Comparison of ENCODE assay signal across 33 mouse cellular contexts in genomic region chr3:129820847-129821246, GRCm38 (mm10). TPM values are rescaled to one million over a fixed set of nuclear protein-coding genes. Genes with fewer than 3 reads are reported as not detected.
DNase-seq lines count a peak whose midpoint lies in the region; ATAC-seq and TF ChIP-seq lines count a peak whose summit lies in the region.
"Had no signal": no experiment of that assay in that cellular context is flagged by ENCODE, and none has a peak within 500 bp of the region (broad histone marks: within the 10 kb centered on the region; RNA-seq: fewer than 3 reads in every experiment).

No protein-coding gene starts in this region.

- 0 out of 2 replicates have a peak, but pooled peaks have one; percentile 6 for TF ChIP-seq EP300 in lung, postnatal 0 days (IDR thresholded peaks at IDR 0.05)

- TF ChIP-seq CTCF in lung, postnatal 0 days (IDR thresholded peaks at IDR 0.05), result no peak
- no peak for TF ChIP-seq CTCF in intestine, postnatal 0 days (IDR thresholded peaks at IDR 0.05; ENCODE audit: low read depth)
- TF ChIP-seq CTCF in left cerebral cortex, adult 2 months (IDR thresholded peaks at IDR 0.05), result no peak

- peaks cover 4% of the 10 kb centered on the region; the same call in 1 of the 2 replicates for H3K36me3 ChIP-seq in lung, postnatal 0 days (ENCODE audit: insufficient read depth, low read length)
- peaks cover 15% of the 10 kb centered on the region for H3K36me3 ChIP-seq in intestine, postnatal 0 days (ENCODE audit: control insufficient read depth, insufficient read depth)

- no peak overlapping the region for H3K4me3 ChIP-seq in lung, postnatal 0 days (ENCODE audit: low read depth, low read length)
- no peak overlapping the region for H3K4me3 ChIP-seq in brown adipose tissue, adult 24 weeks (ENCODE audit: insufficient read depth, low read depth, low read length)
- H3K4me3 ChIP-seq in intestine, postnatal 0 days (ENCODE audit: low read depth, low read length), result no peak overlapping the region
- H3K4me3 ChIP-seq in left cerebral cortex, adult 2 months, result no peak overlapping the region
- H3K4me3 ChIP-seq: forebrain, embryonic 13.5 days; heart, embryonic 12.5 days; hindbrain, embryonic 12.5 days; limb, embryonic 15.5 days; lung, embryonic 15.5 days; midbrain, embryonic 13.5 days had no signal

- no peak overlapping the region for H3K4me2 ChIP-seq in lung, postnatal 0 days (replicated peaks; ENCODE audit: low read depth, low read length)
- H3K4me2 ChIP-seq in intestine, postnatal 0 days (replicated peaks; ENCODE audit: low read depth), result no peak overlapping the region
- H3K4me2 ChIP-seq: forebrain, embryonic 13.5 days; heart, embryonic 12.5 days; hindbrain, embryonic 12.5 days; limb, embryonic 15.5 days; lung, embryonic 15.5 days; midbrain, embryonic 13.5 days had no signal

- no peak overlapping the region for H3K9ac ChIP-seq in lung, postnatal 0 days (replicated peaks; ENCODE audit: low read depth)
- no peak overlapping the region for H3K9ac ChIP-seq in intestine, postnatal 0 days (ENCODE audit: low read depth, low read length)
- H3K9ac ChIP-seq: forebrain, embryonic 13.5 days; heart, embryonic 12.5 days; hindbrain, embryonic 12.5 days; limb, embryonic 15.5 days; liver, embryonic 14.5 days; lung, embryonic 15.5 days; midbrain, embryonic 13.5 days had no signal

- no peak overlapping the region for H3K27ac ChIP-seq in lung, postnatal 0 days (ENCODE audit: low read length)
- H3K27ac ChIP-seq in brown adipose tissue, adult 24 weeks (replicated peaks; ENCODE audit: low read depth, low read length), result peak overlapping the region; percentile 49; the same call in 1 of the 2 replicates
- H3K27ac ChIP-seq in intestine, postnatal 0 days (ENCODE audit: low read depth, low read length), result no peak overlapping the region
- no peak overlapping the region for H3K27ac ChIP-seq in left cerebral cortex, adult 2 months
- H3K27ac ChIP-seq: forebrain, embryonic 13.5 days; hindbrain, embryonic 12.5 days; limb, embryonic 15.5 days; liver, embryonic 14.5 days; lung, embryonic 15.5 days; midbrain, embryonic 13.5 days had no signal

- H3K27me3 ChIP-seq in lung, postnatal 0 days (replicated peaks; ENCODE audit: insufficient read depth, low read length), result no peaks in the 10 kb centered on the region
- H3K27me3 ChIP-seq in intestine, postnatal 0 days (replicated peaks; ENCODE audit: control insufficient read depth, insufficient read depth, low read length), result no peaks in the 10 kb centered on the region
- H3K27me3 ChIP-seq: CH12.LX; forebrain, embryonic 13.5 days; heart, embryonic 12.5 days; hindbrain, embryonic 12.5 days; limb, embryonic 15.5 days; lung, embryonic 15.5 days; midbrain, embryonic 13.5 days had no signal

- DNase-seq in heart, adult 11 months, result peak; percentile 54
- no peak for DNase-seq in heart, adult 9 months (ENCODE audit: low spot score in 2 of 2)
- no peak for DNase-seq in lung, postnatal 0 days (ENCODE audit: low spot score)
- no peak for DNase-seq in lung, postnatal 4 days
- peak; percentile 35 for DNase-seq in retina, embryonic 14.5 days (ENCODE audit: low spot score)
- no peak for DNase-seq in left cerebral cortex, adult 2 months (ENCODE audit: extremely low spot score in 1 of 2, low spot score in 2 of 2)
- DNase-seq: adrenal gland, adult 8-10 months; B cell, adult 2 months; cerebellum, adult 9-10 months; gastrocnemius, postnatal 10 days; kidney, adult 11 months; right cerebral cortex, postnatal 25 days; spleen, adult 18-20 months had no signal

- peak; percentile 44 for ATAC-seq in lung, postnatal 0 days
- no peak for ATAC-seq in intestine, postnatal 0 days
- ATAC-seq: forebrain, embryonic 13.5 days; midbrain, embryonic 13.5 days had no signal

- WGBS in lung, postnatal 0 days, result 41% methylated on average over 9 of the region's 9 CpGs
- 56% methylated on average over 9 of the region's 9 CpGs for WGBS in intestine, postnatal 0 days

- H3K9me3 ChIP-seq in lung, postnatal 0 days (ENCODE audit: low read length), result no peaks in the 10 kb centered on the region
- H3K9me3 ChIP-seq in intestine, postnatal 0 days (ENCODE audit: control insufficient read depth), result no peaks in the 10 kb centered on the region
- H3K9me3 ChIP-seq: forebrain, embryonic 13.5 days; G1E; heart, embryonic 12.5 days; hindbrain, embryonic 12.5 days; limb, embryonic 15.5 days; lung, embryonic 15.5 days; midbrain, embryonic 13.5 days had no signal

- intact Hi-C loops in left cerebral cortex, adult 2 months (cut with DNase I), result no loop called here

- no peaks in the 10 kb centered on the region for H3K4me1 ChIP-seq in lung, postnatal 0 days (ENCODE audit: insufficient read depth, low read depth, low read length)
- no peaks in the 10 kb centered on the region for H3K4me1 ChIP-seq in brown adipose tissue, adult 24 weeks (ENCODE audit: control insufficient read depth, insufficient read depth, insufficient read length, low read length)
- H3K4me1 ChIP-seq in intestine, postnatal 0 days (replicated peaks; ENCODE audit: control insufficient read depth, insufficient read depth, low read length), result no peaks in the 10 kb centered on the region
- H3K4me1 ChIP-seq: forebrain, embryonic 13.5 days; heart, embryonic 12.5 days; hindbrain, embryonic 12.5 days; limb, embryonic 15.5 days; lung, embryonic 15.5 days; midbrain, embryonic 13.5 days had no signal

RNA-seq across cellular contexts. Expression of gene Rrh, which starts 1.5 kb away (rescaled TPM):
- polyA plus RNA-seq in lung, postnatal 0 days (2015; fragmentation: Nextera tagmentation; extraction: Ambion mirVana), result not detected in 2 replicates
- polyA plus RNA-seq in brown adipose tissue, adult 24 weeks (2012; ENCODE audit: insufficient read depth, insufficient read length, missing spikeins), result not detected in 2 replicates
- polyA plus RNA-seq in intestine, postnatal 0 days (2015; fragmentation: Nextera tagmentation; extraction: Ambion mirVana), result 0.12 TPM in 1 of 2 replicates, not detected in the other
- under 1 TPM; 0.57 to 0.96 TPM for total RNA-seq in left cerebral cortex, adult 2 months (2021)
- total RNA-seq: heart, postnatal 25 days had no signal
- polyA plus RNA-seq: G1E; hindbrain, embryonic 12.5 days; kidney, embryonic 16.5 days; large intestine, adult 2 months; neural tube, embryonic 11.5 days had no signal

RNA-seq across cellular contexts. Expression of gene Gar1, which starts 10.3 kb away (rescaled TPM):
- 17.9 and 21.0 TPM in 2 replicates for polyA plus RNA-seq in lung, postnatal 0 days (2015; fragmentation: Nextera tagmentation; extraction: Ambion mirVana)
- polyA plus RNA-seq in brown adipose tissue, adult 24 weeks (2012; ENCODE audit: insufficient read depth, insufficient read length, missing spikeins), result 15.3 and 17.7 TPM in 2 replicates
- 29.6 and 31.1 TPM in 2 replicates for polyA plus RNA-seq in intestine, postnatal 0 days (2015; fragmentation: Nextera tagmentation; extraction: Ambion mirVana)
- total RNA-seq in left cerebral cortex, adult 2 months (2021), result 10 to 100 TPM; 49.9 to 55.7 TPM

RNA-seq across cellular contexts. Expression of gene Cfi, which starts 14.8 kb away (rescaled TPM):
- 1.3 and 1.5 TPM in 2 replicates for polyA plus RNA-seq in lung, postnatal 0 days (2015; fragmentation: Nextera tagmentation; extraction: Ambion mirVana)
- not detected in 2 replicates for polyA plus RNA-seq in brown adipose tissue, adult 24 weeks (2012; ENCODE audit: insufficient read depth, insufficient read length, missing spikeins)
- 54.6 and 55.6 TPM in 2 replicates for polyA plus RNA-seq in intestine, postnatal 0 days (2015; fragmentation: Nextera tagmentation; extraction: Ambion mirVana)
- total RNA-seq in left cerebral cortex, adult 2 months (2021), result not detected
- total RNA-seq: adrenal gland, adult 8-10 months; G1E; granulocyte monocyte progenitor cell, adult 5-6 weeks; layer of hippocampus, postnatal 14 days; left cerebral cortex, postnatal 10 days; megakaryocyte, adult 5-6 weeks had no signal
- polyA plus RNA-seq: G1E; neural tube, embryonic 11.5 days had no signal

RNA-seq across cellular contexts. Expression of gene Lrit3, which starts 17.0 kb away (rescaled TPM):
- polyA plus RNA-seq in lung, postnatal 0 days (2015; fragmentation: Nextera tagmentation; extraction: Ambion mirVana), result not detected in 2 replicates
- not detected in 2 replicates for polyA plus RNA-seq in brown adipose tissue, adult 24 weeks (2012; ENCODE audit: insufficient read depth, insufficient read length, missing spikeins)
- polyA plus RNA-seq in intestine, postnatal 0 days (2015; fragmentation: Nextera tagmentation; extraction: Ambion mirVana), result 0.05 TPM in 1 of 2 replicates, not detected in the other
- under 1 TPM in 1 of 2 experiments, not detected in 1; 0.14 TPM for total RNA-seq in left cerebral cortex, adult 2 months (2021)
- total RNA-seq: adrenal gland, adult 8-10 months; CH12.LX; gastrocnemius, postnatal 10 days; granulocyte monocyte progenitor cell, adult 5-6 weeks; heart, postnatal 25 days; layer of hippocampus, postnatal 14 days had no signal
- polyA plus RNA-seq: forebrain, embryonic 13.5 days; G1E; heart, embryonic 12.5 days; hindbrain, embryonic 12.5 days; kidney, embryonic 16.5 days; limb, embryonic 15.5 days; liver, embryonic 14.5 days; lung, embryonic 15.5 days; midbrain, embryonic 13.5 days; neural tube, embryonic 11.5 days; testis, adult 2 months had no signal

RNA-seq across cellular contexts. Expression of gene Pla2g12a, which starts 57.6 kb away (rescaled TPM):
- 34.0 and 43.7 TPM in 2 replicates for polyA plus RNA-seq in lung, postnatal 0 days (2015; fragmentation: Nextera tagmentation; extraction: Ambion mirVana)
- polyA plus RNA-seq in brown adipose tissue, adult 24 weeks (2012; ENCODE audit: insufficient read depth, insufficient read length, missing spikeins), result 62.0 and 68.4 TPM in 2 replicates
- polyA plus RNA-seq in intestine, postnatal 0 days (2015; fragmentation: Nextera tagmentation; extraction: Ambion mirVana), result 29.1 TPM in 2 replicates
- 10 to 100 TPM; 17.6 to 17.9 TPM for total RNA-seq in left cerebral cortex, adult 2 months (2021)

Comparison
In these comparisons a context has a peak if more than half of its experiments do, and no peak if none do; other contexts are left out.
1. DNase-seq: peak in heart, adult 11 months (single experiment) and retina, embryonic 14.5 days (single experiment); none in heart, adult 9 months (0 of 2), lung, postnatal 0 days (single experiment), lung, postnatal 4 days (0 of 2) and left cerebral cortex, adult 2 months (0 of 2).
2. RNA of gene Cfi, which starts 14.8 kb away (polyA plus RNA-seq): 54.6 to 55.6 TPM in intestine, postnatal 0 days; 1.3 to 1.5 TPM in lung, postnatal 0 days and not detected in brown adipose tissue, adult 24 weeks; every median in the first group is over 10 times any median in the second.